Mouse (Mus musculus) liver, embryonic 14 days (tissue): ENCODE data around the gene 6030408B16Rik. TPM values are rescaled to one million over a fixed set of nuclear protein-coding genes. Genes with fewer than 3 reads are reported as not detected.

ENCODE experiments used
- polyA plus RNA-seq: library from polyadenylated mRNA; depleted of rRNA; stranded (reverse); fragments of >200 nt; gene quantifications from 2 replicates; pipeline ENCODE4 v1.2.3, GENCODE M21; 2012; rRNA removed

6030408B16Rik gene
- polyA plus RNA-seq = 0.10 and 0.14 TPM in 2 replicates

GRCm38 (mm10) chr15:101293025-101293621 lies at the start of gene 6030408B16Rik:
Gene 6030408B16Rik (plus strand): TSS chr15:101293212.

GRCm38 (mm10) chr15:101253886-101254795 lies 38.9 kb upstream of the 6030408B16Rik start, which contains the start of gene Nr4a1:
Gene Nr4a1 (plus strand): TSS chr15:101254269.

GRCm38 (mm10) chr15:101283911-101284750 lies 8.9 kb upstream of the 6030408B16Rik start, which contains the start of gene Atg101:
Gene Atg101 (plus strand): TSS chr15:101284272.

Other genes starting within 250 kb of the 6030408B16Rik start
- not detected in 2 replicates for gene Gm47841, start 245.8 kb upstream of the 6030408B16Rik start, polyA plus RNA-seq
- 1.0 and 1.2 TPM in 2 replicates for gene Fignl2, start 214.6 kb upstream of the 6030408B16Rik start, polyA plus RNA-seq
- gene Ankrd33, start 177.5 kb upstream of the 6030408B16Rik start, polyA plus RNA-seq = not detected in 2 replicates
- gene Acvrl1, start 164.7 kb upstream of the 6030408B16Rik start, polyA plus RNA-seq = 1.1 and 1.4 TPM in 2 replicates
- 3.1 and 3.4 TPM in 2 replicates for gene Acvr1b, start 119.1 kb upstream of the 6030408B16Rik start, polyA plus RNA-seq
- gene Grasp, start 69.0 kb upstream of the 6030408B16Rik start, polyA plus RNA-seq = 0.46 and 0.78 TPM in 2 replicates
- 0.34 and 0.45 TPM in 2 replicates for gene Nr4a1, start 38.9 kb upstream of the 6030408B16Rik start, polyA plus RNA-seq
- gene Atg101, start 8.9 kb upstream of the 6030408B16Rik start, polyA plus RNA-seq = 18.2 and 18.4 TPM in 2 replicates
- 0.12 and 0.15 TPM in 2 replicates for gene Krt80, start 77.0 kb downstream of the 6030408B16Rik start, polyA plus RNA-seq
- 0.97 and 1.1 TPM in 2 replicates for gene Krt7, start 117.8 kb downstream of the 6030408B16Rik start, polyA plus RNA-seq
- not detected in 2 replicates for gene Krt87, start 145.6 kb downstream of the 6030408B16Rik start, polyA plus RNA-seq
- gene Krt88, start 154.5 kb downstream of the 6030408B16Rik start, polyA plus RNA-seq = not detected in 2 replicates
- gene Krt81, start 170.5 kb downstream of the 6030408B16Rik start, polyA plus RNA-seq = not detected in 2 replicates
- gene Krt86, start 180.3 kb downstream of the 6030408B16Rik start, polyA plus RNA-seq = not detected in 2 replicates
- gene Krt83, start 198.3 kb downstream of the 6030408B16Rik start, polyA plus RNA-seq = 0.03 TPM in 1 of 2 replicates, not detected in the other
- gene Gm49425, start 224.0 kb downstream of the 6030408B16Rik start, polyA plus RNA-seq = not detected in 2 replicates
- gene Krt84, start 239.6 kb downstream of the 6030408B16Rik start, polyA plus RNA-seq = not detected in 2 replicates